In genomic region chr11:4309613-4310012, GRCm38 (mm10) we compare ENCODE assay signal across 17 mouse cellular contexts. TPM values are rescaled to one million over a fixed set of nuclear protein-coding genes. Genes with fewer than 3 reads are reported as not detected.
DNase-seq lines count a peak whose midpoint lies in the region; ATAC-seq and TF ChIP-seq lines count a peak whose summit lies in the region.
"Had no signal": no experiment of that assay in that cellular context is flagged by ENCODE, and none has a peak within 500 bp of the region (broad histone marks: within the 10 kb centered on the region; RNA-seq: fewer than 3 reads in every experiment).

No protein-coding gene starts in this region.

- H3K4me2 ChIP-seq in embryonic facial prominence, embryonic 13.5 days, result no peak overlapping the region
- H3K4me2 ChIP-seq in limb, embryonic 14.5 days (replicated peaks; ENCODE audit: low read depth, low read length, severe bottlenecking), result no peak overlapping the region
- H3K4me2 ChIP-seq: forebrain, embryonic 12.5 days; liver, embryonic 13.5 days; lung, embryonic 14.5 days; midbrain, embryonic 12.5 days; neural tube, embryonic 12.5 days had no signal

- H3K4me3 ChIP-seq in embryonic facial prominence, embryonic 13.5 days, result no peak overlapping the region
- no peak overlapping the region for H3K4me3 ChIP-seq in limb, embryonic 14.5 days (replicated peaks; ENCODE audit: low read length)
- H3K4me3 ChIP-seq: forebrain, embryonic 12.5 days; hindbrain, embryonic 10.5 days; liver, embryonic 13.5 days; midbrain, embryonic 12.5 days; neural tube, embryonic 12.5 days had no signal

- no peak for TF ChIP-seq POLR2A in limb, embryonic 14.5 days (IDR thresholded peaks at IDR 0.05; ENCODE audit: borderline replicate concordance, extremely low read depth, insufficient read depth, insufficient read length)

- H3K4me1 ChIP-seq in embryonic facial prominence, embryonic 13.5 days, result peaks cover 34% of the 10 kb centered on the region
- H3K4me1 ChIP-seq in limb, embryonic 14.5 days (ENCODE audit: control insufficient read depth, insufficient read depth, low read length), result peaks cover 26% of the 10 kb centered on the region
- H3K4me1 ChIP-seq: neural tube, embryonic 12.5 days had no signal

- peak overlapping the region; percentile 88; the same call in 1 of the 2 replicates for H3K27ac ChIP-seq in embryonic facial prominence, embryonic 13.5 days
- H3K27ac ChIP-seq in limb, embryonic 14.5 days (replicated peaks; ENCODE audit: low read depth, low read length), result peak overlapping the region; percentile 78; the same call in 1 of the 2 replicates
- H3K27ac ChIP-seq: forebrain, embryonic 12.5 days; hindbrain, embryonic 10.5 days; liver, embryonic 13.5 days; midbrain, embryonic 12.5 days; neural tube, embryonic 12.5 days had no signal

- no peaks in the 10 kb centered on the region for H3K36me3 ChIP-seq in embryonic facial prominence, embryonic 13.5 days
- H3K36me3 ChIP-seq in limb, embryonic 14.5 days (ENCODE audit: control insufficient read depth, insufficient read depth, low read length), result no peaks in the 10 kb centered on the region
- H3K36me3 ChIP-seq: forebrain, embryonic 12.5 days; hindbrain, embryonic 10.5 days; liver, embryonic 13.5 days; midbrain, embryonic 12.5 days; neural tube, embryonic 12.5 days had no signal

- peaks cover 7% of the 10 kb centered on the region; the same call in 1 of the 2 replicates for H3K27me3 ChIP-seq in embryonic facial prominence, embryonic 13.5 days
- no peaks in the 10 kb centered on the region for H3K27me3 ChIP-seq in limb, embryonic 14.5 days (ENCODE audit: control insufficient read depth, insufficient read depth, low read length)
- H3K27me3 ChIP-seq: neural tube, embryonic 12.5 days had no signal

- H3K9me3 ChIP-seq in embryonic facial prominence, embryonic 13.5 days, result no peaks in the 10 kb centered on the region
- H3K9me3 ChIP-seq in limb, embryonic 14.5 days (ENCODE audit: control insufficient read depth, low read length), result no peaks in the 10 kb centered on the region
- H3K9me3 ChIP-seq: forebrain, embryonic 12.5 days; hindbrain, embryonic 10.5 days; liver, embryonic 13.5 days; midbrain, embryonic 12.5 days; neural tube, embryonic 12.5 days had no signal

- H3K9ac ChIP-seq in embryonic facial prominence, embryonic 13.5 days, result no peak overlapping the region
- no peak overlapping the region for H3K9ac ChIP-seq in limb, embryonic 14.5 days (ENCODE audit: low read depth, low read length, severe bottlenecking)
- H3K9ac ChIP-seq: forebrain, embryonic 12.5 days; liver, embryonic 13.5 days; lung, embryonic 14.5 days; midbrain, embryonic 12.5 days; neural tube, embryonic 12.5 days had no signal

- DNase-seq in 3134 (ENCODE audit: extremely low read depth, insufficient read length, low spot score) (peak; percentile 30), 416B (ENCODE audit: low read depth) (peak; percentile 66)
- DNase-seq in limb, embryonic 14.5 days (ENCODE audit: low spot score), result no peak
- no peak for DNase-seq in right cerebral cortex, postnatal 4 days
- no peak for DNase-seq in lung, postnatal 14 days
- DNase-seq: gastrocnemius, postnatal 36 days; kidney, adult 18-20 months; kidney, postnatal 25 days; liver, embryonic 13.5 days; lung, embryonic 14.5 days; thymus, postnatal 14 days had no signal

- no peak for ATAC-seq in embryonic facial prominence, embryonic 13.5 days (ENCODE audit: insufficient number of reproducible peaks, insufficient read depth, low FRiP score, low TSS enrichment, low read depth)
- ATAC-seq in limb, embryonic 14.5 days (ENCODE audit: low FRiP score, low read depth), result no peak
- ATAC-seq in erythroblast, adult 5-6 weeks (replicated peaks; ENCODE audit: low FRiP score, poor library complexity, severe bottlenecking), result no peak

- 74% methylated on average over 4 of the region's 4 CpGs for WGBS in embryonic facial prominence, embryonic 13.5 days
- WGBS in limb, embryonic 14.5 days, result 80% methylated on average over 4 of the region's 4 CpGs

RNA-seq across cellular contexts. Expression of gene Lif, which starts 52.3 kb away (rescaled TPM):
- polyA plus RNA-seq in embryonic facial prominence, embryonic 13.5 days (2015; fragmentation: Nextera tagmentation; extraction: Ambion mirVana), result 0.15 and 0.18 TPM in 2 replicates
- 0.89 and 1.4 TPM in 2 replicates for polyA plus RNA-seq in limb, embryonic 14.5 days (2012; rRNA removed)
- polyA plus RNA-seq in limb, embryonic 14.5 days (2014; fragmentation: Nextera tagmentation; extraction: Ambion mirVana), result 0.26 and 0.50 TPM in 2 replicates
- not detected in 2 replicates for total RNA-seq in erythroblast, adult 5-6 weeks (2015; ENCODE audit: low replicate concordance)
- total RNA-seq in erythroblast, adult 5-6 weeks (2017; ENCODE audit: low replicate concordance), result not detected in 2 replicates
- polyA plus RNA-seq: forebrain, embryonic 12.5 days; liver, embryonic 13.5 days; midbrain, embryonic 12.5 days; neural tube, embryonic 12.5 days had no signal

Comparison
In these comparisons a context has a peak if more than half of its experiments do, and no peak if none do; other contexts are left out.
1. DNase-seq: peak in 3134 (single experiment) and 416B (single experiment); none in limb, embryonic 14.5 days (single experiment), right cerebral cortex, postnatal 4 days (single experiment) and lung, postnatal 14 days (single experiment).